Mouse (Mus musculus): ENCODE data around the gene Prcp.

DNA sequence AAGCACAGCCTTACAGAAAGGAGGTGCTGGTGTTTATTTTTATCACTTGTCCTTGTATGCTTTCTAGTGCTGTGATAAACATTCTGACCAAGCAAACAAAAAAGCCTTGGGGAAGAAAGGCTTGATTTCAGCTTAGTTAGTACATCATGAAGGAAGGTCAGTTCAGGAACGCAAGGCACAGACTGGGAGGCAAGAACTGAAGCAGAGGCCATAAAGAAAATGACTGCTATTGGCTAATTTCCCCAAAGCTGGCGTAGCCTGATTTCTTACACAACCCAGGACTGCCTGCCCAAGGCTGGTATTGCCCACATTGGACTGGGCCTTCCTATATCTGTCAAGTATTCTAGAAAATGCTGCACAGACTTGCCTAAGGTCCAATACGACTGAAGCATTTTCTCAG lies 26.0 kb upstream of the Prcp start:
- TF ChIP-seq ZKSCAN1 (IDR thresholded peaks at IDR 0.05; ENCODE audit: borderline replicate concordance, low read depth, low read length) (no peak), ZC3H11A (IDR thresholded peaks at IDR 0.05; ENCODE audit: low read depth, low read length) (no peak), ELF1 (IDR thresholded peaks at IDR 0.05; ENCODE audit: low read depth, low read length) (no peak), CTCF (conservative IDR thresholded peaks at IDR 0.05 in 1 of 2, IDR thresholded peaks at IDR 0.05 in 1 of 2; ENCODE audit: low read depth in 2 of 2, low read length in 2 of 2) (no peak), POLR2A (IDR thresholded peaks at IDR 0.05; ENCODE audit: low read depth, low read length) (no peak), TBP (conservative IDR thresholded peaks at IDR 0.05; ENCODE audit: low read depth, low read length) (no peak), E2F4 (IDR thresholded peaks at IDR 0.05; ENCODE audit: insufficient replicate concordance, low read depth, low read length) (no peak), RCOR1 (conservative IDR thresholded peaks at IDR 0.05; ENCODE audit: low read depth, low read length) (no peak), ZMIZ1 (IDR thresholded peaks at IDR 0.05; ENCODE audit: low read depth, low read length) (no peak), CHD2 (IDR thresholded peaks at IDR 0.05; ENCODE audit: low read length) (no peak)

Measured in CH12.LX (cell line).